Mouse (Mus musculus) liver, embryonic 12.5 days (tissue): ENCODE results near the gene Dmrt3. TPM values are rescaled to one million over a fixed set of nuclear protein-coding genes. Genes with fewer than 3 reads are reported as not detected.

Source experiments
- ATAC-seq: fragments of 200-750 bp; cut with Nextera tagmentation; 2 replicates; pipeline ENCODE4 v1.8.0; 2017; ENCODE audit warnings: moderate number of reproducible peaks, mild to moderate bottlenecking, moderate library complexity
- H3K27ac ChIP-seq: fragments of 300-500 bp; sonication (generic); 2 replicates; pipeline ENCODE4 v1.5.1; 2016; ENCODE audit warnings: mild to moderate bottlenecking
- H3K27me3 ChIP-seq: fragments of 300-500 bp; sonication (generic); replicated peaks from 2 replicates; pipeline ENCODE4 v1.6.1; 2016; ENCODE audit warnings: mild to moderate bottlenecking, moderate library complexity
- H3K36me3 ChIP-seq: fragments of 300-500 bp; sonication (generic); 2 replicates; pipeline ENCODE4 v1.6.1; 2016; ENCODE audit warnings: mild to moderate bottlenecking, moderate library complexity
- H3K4me1 ChIP-seq: fragments of 300-500 bp; sonication (generic); 2 replicates; pipeline ENCODE4 v1.6.1; 2016
- H3K4me2 ChIP-seq: fragments of 300-500 bp; sonication (generic); 2 replicates; pipeline ENCODE4 v1.6.1; 2016; ENCODE audit warnings: mild to moderate bottlenecking, moderate library complexity
- H3K4me3 ChIP-seq: fragments of 300-500 bp; sonication (generic); 2 replicates; pipeline ENCODE4 v1.5.1; 2016; ENCODE audit warnings: mild to moderate bottlenecking, moderate library complexity
- H3K9ac ChIP-seq: fragments of 300-500 bp; sonication (generic); 2 replicates; pipeline ENCODE4 v1.6.1; 2016; ENCODE audit warnings: mild to moderate bottlenecking, moderate library complexity
- H3K9me3 ChIP-seq: fragments of 300-500 bp; sonication (generic); replicated peaks from 2 replicates; pipeline ENCODE4 v1.6.1; 2016; ENCODE audit warnings: mild to moderate bottlenecking, moderate library complexity
- WGBS: fragments of 180-500 bp; shearing (Covaris S2); methylation state at CpG from one replicate; pipeline ENCODE4 v1.1.7; 2016; ENCODE audit not compliant: insufficient replicate concordance; 5-methylcytosine and 5-hydroxymethylcytosine counted together
- polyA plus RNA-seq: library from polyadenylated mRNA; unstranded; fragments of >200 nt; fragmentation: Nextera tagmentation; extraction: Ambion mirVana; gene quantifications from 2 replicates; pipeline ENCODE4 v1.2.1, GENCODE M21; 2016

The Dmrt3 gene
- polyA plus RNA-seq: not detected in 2 replicates

- H3K36me3 ChIP-seq: no peaks in the 10 kb centered on the region
- WGBS: 2% methylated on average over 24 of the region's 29 CpGs
- H3K9me3 ChIP-seq: no peaks in the 10 kb centered on the region
- no peak for ATAC-seq
- peaks cover 23% of the 10 kb centered on the region for H3K4me1 ChIP-seq
- H3K27ac ChIP-seq: no peak within 1 kb of the TSS
- H3K4me3 ChIP-seq: peak within 1 kb of the TSS; percentile 31
- peaks cover 100% of the 10 kb centered on the region for H3K27me3 ChIP-seq
- no peak within 1 kb of the TSS for H3K9ac ChIP-seq
- peak within 1 kb of the TSS; percentile 54 for H3K4me2 ChIP-seq
These were observed at the start of gene Dmrt3 for GRCm38 (mm10) chr19:25610015-25610410. TSS of gene Dmrt3 (plus strand) at chr19:25610301.

DNA sequence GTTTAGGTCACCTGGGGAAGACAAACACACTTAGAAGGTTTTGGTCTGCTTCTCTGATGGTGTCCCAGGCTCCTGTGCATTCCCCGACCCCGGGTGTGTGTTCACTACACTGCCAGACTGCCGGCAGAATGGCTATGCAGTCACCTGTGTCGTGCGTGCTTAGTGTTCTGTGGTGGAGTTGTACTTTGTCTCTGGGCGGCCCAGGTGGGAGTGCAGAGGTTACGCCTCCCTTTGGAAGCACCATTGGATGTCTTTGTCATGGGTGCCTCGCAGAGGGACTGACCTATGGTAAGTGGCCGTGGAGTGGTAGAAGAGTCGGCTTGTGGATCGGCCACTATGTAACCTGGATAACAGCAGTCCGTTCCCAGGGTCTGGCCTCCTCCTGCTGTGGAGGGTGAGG lies 45.7 kb upstream of the Dmrt3 start:
- Histone ChIP-seq H3K36me3 (no peaks in the 10 kb centered on the region), H3K9me3 (no peaks in the 10 kb centered on the region), H3K27ac (no peak overlapping the region), H3K4me2 (no peak overlapping the region), H3K4me1 (no peaks in the 10 kb centered on the region), H3K4me3 (no peak overlapping the region), H3K9ac (no peak overlapping the region), H3K27me3 (peaks cover 24% of the 10 kb centered on the region)
- WGBS: 65% methylated on average over 12 of the region's 12 CpGs
- ATAC-seq: no peak

DNA sequence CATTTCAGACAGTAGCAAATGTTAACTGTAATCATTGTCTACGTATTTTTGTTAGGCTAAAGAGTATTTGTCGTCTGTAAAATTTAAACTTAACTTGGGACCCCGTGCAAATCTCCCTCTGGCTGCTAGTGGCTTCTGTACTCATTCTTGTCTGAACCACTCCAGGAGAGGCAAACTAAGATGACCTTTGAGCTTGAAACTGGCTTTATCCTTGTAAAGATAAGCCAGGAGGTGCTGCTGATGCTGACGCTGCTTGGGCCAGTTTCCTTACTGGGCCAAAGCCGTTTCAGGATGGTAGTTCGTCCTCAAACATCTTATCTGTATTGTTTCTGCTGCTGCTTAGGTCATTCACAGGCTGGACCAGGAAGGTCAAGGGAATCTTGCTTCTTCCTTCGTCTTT lies 40.3 kb upstream of the Dmrt3 start:
- no peak overlapping the region for H3K4me3 ChIP-seq
- no peak for ATAC-seq
- 52% methylated on average over 7 of the region's 7 CpGs for WGBS

GRCm38 (mm10) chr19:25574431-25574830 lies 35.7 kb upstream of the Dmrt3 start:
- Histone ChIP-seq H3K4me3 (no peak overlapping the region), H3K36me3 (no peaks in the 10 kb centered on the region), H3K4me1 (no peaks in the 10 kb centered on the region), H3K9me3 (no peaks in the 10 kb centered on the region), H3K27ac (no peak overlapping the region), H3K9ac (no peak overlapping the region), H3K27me3 (peaks cover 68% of the 10 kb centered on the region), H3K4me2 (no peak overlapping the region)
- WGBS: 32% methylated on average over 10 of the region's 10 CpGs
- no peak for ATAC-seq

More for the DNA sequence above, 40.3 kb upstream of the Dmrt3 start:
- no peaks in the 10 kb centered on the region for H3K9me3 ChIP-seq
- no peak overlapping the region for H3K27ac ChIP-seq
- no peaks in the 10 kb centered on the region for H3K4me1 ChIP-seq
- H3K4me2 ChIP-seq: no peak overlapping the region
- peaks cover 53% of the 10 kb centered on the region for H3K27me3 ChIP-seq
- H3K9ac ChIP-seq: no peak overlapping the region
- no peaks in the 10 kb centered on the region for H3K36me3 ChIP-seq

DNA sequence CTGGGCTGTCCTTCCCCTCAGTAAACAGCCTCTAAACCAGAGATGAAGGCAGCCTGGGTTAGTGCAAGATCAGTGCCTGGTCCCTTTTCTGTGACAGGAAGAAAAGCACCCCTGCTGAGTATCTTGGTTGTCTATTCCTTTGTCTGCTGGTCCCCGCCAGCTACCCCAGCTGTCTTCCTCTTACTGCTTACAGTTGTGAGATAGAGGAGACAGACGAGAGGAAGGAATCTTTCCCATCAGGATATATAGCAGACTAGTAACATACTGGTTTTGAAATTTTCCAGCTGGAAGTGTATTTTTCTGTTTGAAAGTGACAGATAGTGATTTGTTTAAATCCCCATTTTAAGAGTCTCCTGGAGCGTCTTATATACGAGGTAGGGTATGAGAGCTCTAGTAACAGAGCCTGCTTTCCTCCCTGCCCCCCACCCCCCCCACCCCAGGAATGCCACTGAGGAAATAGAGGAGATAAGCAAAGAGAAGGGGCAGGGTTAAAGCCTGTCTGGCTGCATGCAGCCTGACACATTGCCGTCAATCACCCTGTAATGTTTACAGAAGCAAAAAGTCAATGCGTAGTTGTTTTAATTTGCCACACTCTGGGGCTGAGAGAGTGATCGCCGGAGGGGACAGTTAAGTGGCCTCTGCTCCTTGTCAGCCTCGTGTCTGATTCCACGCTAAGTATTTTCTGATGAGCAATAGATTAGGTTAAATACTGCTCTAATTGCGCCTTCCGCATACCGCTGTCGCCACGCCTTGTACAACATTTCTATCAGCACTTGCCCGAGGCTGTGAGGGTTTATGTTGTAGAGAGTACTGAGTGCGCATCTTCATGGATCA lies 34.9 kb upstream of the Dmrt3 start:
- Histone ChIP-seq H3K9ac (no peak overlapping the region), H3K4me3 (no peak overlapping the region), H3K9me3 (no peaks in the 10 kb centered on the region), H3K27me3 (peaks cover 63% of the 10 kb centered on the region), H3K4me2 (peak overlapping the region; percentile 35), H3K4me1 (no peaks in the 10 kb centered on the region), H3K27ac (no peak overlapping the region), H3K36me3 (no peaks in the 10 kb centered on the region)
- ATAC-seq: no peak
- WGBS: 8% methylated on average over 17 of the region's 17 CpGs

DNA sequence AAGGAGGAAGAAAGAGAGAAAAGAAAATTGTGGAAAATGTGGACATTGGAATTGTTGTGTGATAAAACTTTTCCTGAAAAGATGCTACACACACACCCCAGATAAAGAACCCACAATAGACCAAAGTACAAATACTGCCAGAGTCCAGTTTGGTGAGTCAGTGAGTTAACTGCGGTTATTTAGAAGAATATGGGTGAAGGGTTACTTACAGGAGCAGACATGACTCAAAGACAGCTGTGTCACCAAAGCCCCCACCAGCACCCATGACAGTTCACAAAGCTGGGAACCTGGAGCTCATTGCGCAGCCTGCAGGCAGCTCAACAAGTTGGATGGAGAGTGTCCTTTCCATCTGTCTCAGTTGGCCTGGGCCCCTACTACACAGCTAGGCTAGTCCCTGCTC lies 31.7 kb upstream of the Dmrt3 start:
- no peaks in the 10 kb centered on the region for H3K4me1 ChIP-seq
- no peak for ATAC-seq
- no peak overlapping the region for H3K4me2 ChIP-seq
- no peaks in the 10 kb centered on the region for H3K9me3 ChIP-seq
- H3K27ac ChIP-seq: no peak overlapping the region
- H3K27me3 ChIP-seq: peaks cover 42% of the 10 kb centered on the region
- no peaks in the 10 kb centered on the region for H3K36me3 ChIP-seq
- WGBS: 83% methylated on average over 2 of the region's 2 CpGs
- H3K4me3 ChIP-seq: no peak overlapping the region
- H3K9ac ChIP-seq: no peak overlapping the region

DNA sequence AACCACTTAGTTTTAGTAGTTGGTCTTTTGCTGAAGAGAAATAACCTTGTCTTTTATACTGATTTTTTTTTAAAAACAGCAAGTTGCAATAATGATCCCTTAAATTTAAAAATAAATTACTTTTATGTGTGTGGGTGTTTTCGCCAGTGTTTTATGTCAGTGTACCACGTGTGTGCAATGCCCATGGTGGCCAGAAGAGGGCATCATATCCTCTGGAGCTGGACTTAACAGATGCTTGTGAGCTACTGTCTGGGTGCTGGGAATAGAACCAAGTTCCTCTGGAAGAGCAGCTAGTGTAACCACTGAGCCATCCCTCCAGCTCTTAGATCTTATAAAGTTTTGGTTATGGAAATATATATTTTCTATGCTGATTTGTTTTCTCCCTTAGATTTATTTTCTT lies 30.7 kb upstream of the Dmrt3 start:
- no peak for ATAC-seq
- H3K27ac ChIP-seq: no peak overlapping the region
- H3K4me2 ChIP-seq: no peak overlapping the region
- no peaks in the 10 kb centered on the region for H3K9me3 ChIP-seq
- H3K36me3 ChIP-seq: no peaks in the 10 kb centered on the region
- H3K4me1 ChIP-seq: no peaks in the 10 kb centered on the region
- H3K27me3 ChIP-seq: peaks cover 31% of the 10 kb centered on the region
- H3K4me3 ChIP-seq: no peak overlapping the region
- no peak overlapping the region for H3K9ac ChIP-seq
- WGBS: 66% methylated on average over 2 of the region's 2 CpGs

DNA sequence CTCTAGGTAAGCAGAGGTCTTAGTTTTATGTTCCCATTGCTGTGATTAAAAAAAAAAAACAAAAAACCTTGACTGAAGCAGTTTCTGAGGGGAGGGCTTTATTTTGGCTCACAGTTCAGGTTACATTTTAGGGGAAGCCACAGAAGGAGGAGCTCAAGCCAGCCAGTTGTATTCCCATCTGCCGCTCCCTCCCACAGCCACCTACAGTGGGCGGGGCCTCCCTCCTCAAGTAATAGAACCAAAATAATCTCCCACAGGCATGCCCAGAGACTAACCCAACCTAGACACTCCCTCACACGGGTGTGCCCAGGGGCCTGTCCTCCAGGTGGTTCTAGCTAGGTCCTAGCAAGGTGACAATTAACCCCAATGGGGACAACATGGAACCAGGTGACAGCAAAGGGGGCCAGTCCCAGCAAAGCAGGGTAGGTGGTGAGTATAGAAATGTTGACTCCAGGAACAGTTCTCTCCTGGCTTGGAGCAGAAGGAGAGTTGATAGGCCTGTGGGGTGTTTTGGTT lies 12.3 kb upstream of the Dmrt3 start:
- Histone ChIP-seq H3K27me3 (peaks cover 75% of the 10 kb centered on the region), H3K9me3 (no peaks in the 10 kb centered on the region), H3K4me2 (no peak overlapping the region), H3K36me3 (no peaks in the 10 kb centered on the region), H3K4me1 (no peaks in the 10 kb centered on the region), H3K27ac (no peak overlapping the region), H3K9ac (no peak overlapping the region), H3K4me3 (no peak overlapping the region)
- 62% methylated on average over 3 of the region's 3 CpGs for WGBS
- no peak for ATAC-seq

DNA sequence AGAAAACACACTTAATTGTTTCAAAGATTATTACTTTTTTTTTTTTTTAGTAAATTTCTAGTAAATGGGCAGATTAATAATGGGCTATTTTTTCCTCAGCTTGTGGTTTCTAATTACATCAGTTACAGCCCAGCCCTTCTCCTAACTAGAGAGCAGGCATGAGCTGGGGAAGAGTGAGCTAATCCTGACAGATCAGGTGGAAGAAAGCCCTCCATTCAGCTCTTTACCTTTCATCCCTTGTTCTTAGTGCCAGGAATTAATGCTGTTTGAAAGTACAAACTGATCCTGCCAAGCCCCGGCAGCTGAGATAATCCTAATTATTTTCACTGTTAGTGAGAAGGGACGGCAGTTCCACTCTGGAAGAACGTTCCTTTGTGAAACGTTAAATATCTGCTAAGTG lies 11.5 kb upstream of the Dmrt3 start:
- no peak for ATAC-seq
- no peak overlapping the region for H3K4me3 ChIP-seq
- no peak overlapping the region for H3K27ac ChIP-seq
- H3K36me3 ChIP-seq: no peaks in the 10 kb centered on the region
- no peak overlapping the region for H3K9ac ChIP-seq
- peaks cover 78% of the 10 kb centered on the region for H3K27me3 ChIP-seq
- no peaks in the 10 kb centered on the region for H3K4me1 ChIP-seq
- WGBS: 20% methylated on average over 4 of the region's 4 CpGs
- H3K4me2 ChIP-seq: no peak overlapping the region
- no peaks in the 10 kb centered on the region for H3K9me3 ChIP-seq

- H3K36me3 ChIP-seq: no peaks in the 10 kb centered on the region
- ATAC-seq: no peak
- no peaks in the 10 kb centered on the region for H3K9me3 ChIP-seq
- H3K9ac ChIP-seq: no peak overlapping the region
- peaks cover 96% of the 10 kb centered on the region for H3K27me3 ChIP-seq
- WGBS: 10% methylated on average over 8 of the region's 8 CpGs
- H3K27ac ChIP-seq: no peak overlapping the region
- peaks cover 10% of the 10 kb centered on the region; the same call in 1 of the 2 replicates for H3K4me1 ChIP-seq
- H3K4me2 ChIP-seq: no peak overlapping the region
- H3K4me3 ChIP-seq: no peak overlapping the region
These were observed 8.1 kb upstream of the Dmrt3 start for GRCm38 (mm10) chr19:25601966-25602365.

GRCm38 (mm10) chr19:25607461-25608205 lies 2.5 kb upstream of the Dmrt3 start:
- ATAC-seq: no peak
- Histone ChIP-seq H3K4me2 (no peak overlapping the region), H3K9me3 (no peaks in the 10 kb centered on the region), H3K36me3 (no peaks in the 10 kb centered on the region), H3K27ac (no peak overlapping the region), H3K9ac (no peak overlapping the region), H3K27me3 (peaks cover 99% of the 10 kb centered on the region), H3K4me1 (peaks cover 23% of the 10 kb centered on the region), H3K4me3 (no peak overlapping the region)
- whole genome bisulfite sequencing: 3% methylated on average over 21 of the region's 21 CpGs

DNA sequence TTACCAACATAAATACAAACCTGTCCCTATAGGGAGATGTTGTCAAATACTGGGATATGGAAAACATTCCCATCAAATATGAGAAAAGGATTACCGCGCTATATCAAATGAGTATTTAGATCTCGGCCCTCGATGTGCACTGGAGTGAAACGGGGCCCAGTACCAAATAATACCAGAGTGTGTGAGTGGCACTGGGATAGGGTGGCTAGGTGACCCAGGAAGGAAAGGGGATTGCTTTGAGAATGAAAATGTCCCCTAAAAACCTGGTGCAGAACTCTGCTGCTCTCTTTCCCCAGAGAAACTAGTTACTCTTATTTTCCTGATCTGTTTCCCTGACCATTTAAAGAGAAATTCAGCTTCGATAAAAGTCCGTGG lies 1.9 kb upstream of the Dmrt3 start:
- WGBS: 4% methylated on average over 7 of the region's 7 CpGs
- Histone ChIP-seq H3K9ac (no peak overlapping the region), H3K9me3 (no peaks in the 10 kb centered on the region), H3K4me3 (no peak overlapping the region), H3K27me3 (peaks cover 99% of the 10 kb centered on the region), H3K4me1 (peaks cover 23% of the 10 kb centered on the region), H3K27ac (no peak overlapping the region), H3K36me3 (no peaks in the 10 kb centered on the region), H3K4me2 (no peak overlapping the region)
- no peak for ATAC-seq
